Mouse (Mus musculus): ENCODE data around the gene Trappc6a.
"Not testable (repeated sequence)": the region's sequence is repeated elsewhere in the genome, so short reads cannot be mapped to it uniquely, and the experiment has no call there.

Gene Trappc6a

DNA sequence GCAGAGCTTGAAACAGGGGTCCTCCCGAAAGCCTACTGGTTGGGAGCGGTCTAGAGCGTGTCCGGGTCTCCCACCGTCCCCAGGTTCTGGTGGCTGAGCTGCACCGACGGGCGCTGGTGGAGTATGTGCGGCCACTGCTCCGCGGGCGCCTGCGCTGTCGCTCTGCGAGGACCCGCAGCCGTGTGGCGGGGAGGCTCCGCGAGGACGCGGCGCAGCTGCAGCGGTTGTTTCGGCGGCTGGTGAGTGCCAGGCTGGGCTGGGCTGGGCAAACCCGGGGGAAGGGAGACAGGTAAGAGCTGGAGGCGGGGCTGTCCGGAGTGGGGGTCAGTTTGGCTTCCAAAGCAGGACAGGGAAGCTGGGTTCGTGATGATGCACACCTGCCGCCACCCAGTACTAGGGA is 18.7 kb upstream of the Trappc6a start:
- in situ Hi-C loops (cut with MboI, MseI): no loop called here

DNA sequence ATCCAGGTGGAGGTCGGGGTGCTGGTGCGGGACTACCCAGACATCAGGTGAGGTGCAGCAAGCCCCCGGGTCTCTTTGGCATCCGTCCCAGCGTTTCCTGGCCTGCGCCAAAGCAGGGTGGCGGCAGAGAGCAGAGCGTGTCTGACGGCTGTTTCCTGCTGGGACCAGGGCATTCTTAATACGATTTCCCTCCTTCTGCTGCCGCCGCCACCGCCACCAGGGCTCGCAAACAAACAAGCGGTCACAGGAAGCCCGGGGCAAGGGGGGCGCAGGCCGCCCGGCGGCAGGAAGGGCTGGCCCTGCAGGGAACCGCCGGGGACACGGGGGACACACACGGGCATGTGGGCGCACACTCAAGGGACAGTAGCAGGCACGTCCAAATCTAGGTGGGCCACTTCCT is 16.5 kb upstream of the Trappc6a start:
- in situ Hi-C loops (cut with MboI, MseI): no loop called here

GRCm38 (mm10) chr7:19494751-19495474 is 13.3 kb upstream of the Trappc6a start:
- in situ Hi-C loops (cut with MboI, MseI): no loop called here

DNA sequence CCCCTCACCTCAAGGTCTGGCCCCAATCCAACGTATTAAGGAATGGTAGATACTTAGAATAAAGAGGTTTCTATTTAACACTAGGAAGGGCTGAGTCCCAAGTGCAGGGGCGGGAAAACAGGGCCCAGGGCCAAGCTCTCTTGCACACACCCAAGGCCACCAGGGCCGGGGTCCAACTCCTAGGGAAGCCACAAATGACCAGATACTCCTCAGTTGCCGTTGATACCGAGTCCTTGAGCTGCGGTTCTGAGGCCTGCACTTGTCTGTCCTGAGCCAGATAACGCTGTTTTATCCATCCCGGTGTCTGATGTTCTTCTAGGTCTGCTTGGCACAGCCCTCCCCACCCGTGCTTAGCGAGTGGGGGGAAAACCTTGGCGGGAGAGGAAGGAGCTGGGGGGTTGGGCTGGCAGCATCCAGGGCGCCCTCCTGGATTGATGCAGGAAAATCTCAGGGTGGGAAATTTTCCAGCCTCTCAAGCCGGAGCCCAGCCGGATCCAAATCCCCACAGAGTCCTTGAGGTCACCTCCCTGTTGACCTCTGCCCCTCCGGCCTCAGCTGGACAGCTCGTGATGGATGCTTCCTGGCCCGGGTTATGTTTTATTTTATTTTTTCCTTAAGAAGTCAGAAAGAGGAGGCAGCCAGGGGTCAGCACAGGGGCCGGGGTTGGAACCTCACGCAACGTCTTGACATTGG is 12.5 kb upstream of the Trappc6a start:
- in situ Hi-C loops (cut with MboI, MseI): no loop called here

- in situ Hi-C loops (cut with MboI, MseI): no loop called here
Observed at GRCm38 (mm10) chr7:19496214-19496555, 12.0 kb upstream of the Trappc6a start.

DNA sequence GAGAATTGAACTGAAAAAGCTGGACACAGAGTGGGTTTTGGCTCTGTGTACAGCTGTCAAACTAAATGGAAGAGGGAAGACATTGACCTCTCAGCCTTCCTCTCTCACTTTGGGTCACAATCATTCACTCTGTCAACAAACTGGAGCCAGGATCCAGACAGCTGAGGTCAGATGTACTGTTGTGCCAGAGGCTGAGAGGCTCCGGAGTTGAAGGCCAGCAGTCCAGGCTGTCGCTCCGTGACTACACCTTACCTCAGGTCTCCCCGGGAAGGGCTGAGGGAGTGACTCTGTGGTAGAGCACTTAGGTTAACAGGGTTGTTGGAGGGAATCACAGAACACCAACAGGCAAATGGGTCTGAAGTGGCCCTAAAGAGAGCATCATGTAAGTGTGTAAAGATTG is 9.9 kb upstream of the Trappc6a start:
- in situ Hi-C loops (cut with MboI, MseI): no loop called here

GRCm38 (mm10) chr7:19500420-19501363 is 7.5 kb upstream of the Trappc6a start:
- in situ Hi-C loops (cut with MboI, MseI): no loop called here

GRCm38 (mm10) chr7:19501658-19502057 is 6.5 kb upstream of the Trappc6a start:
- in situ Hi-C loops (cut with MboI, MseI): no loop called here

- in situ Hi-C loops (cut with MboI, MseI): no loop called here
Observed at GRCm38 (mm10) chr7:19503481-19504068, 4.6 kb upstream of the Trappc6a start.

GRCm38 (mm10) chr7:19506326-19506725 is 1.9 kb upstream of the Trappc6a start:
- in situ Hi-C loops (cut with MboI, MseI): no loop called here

DNA sequence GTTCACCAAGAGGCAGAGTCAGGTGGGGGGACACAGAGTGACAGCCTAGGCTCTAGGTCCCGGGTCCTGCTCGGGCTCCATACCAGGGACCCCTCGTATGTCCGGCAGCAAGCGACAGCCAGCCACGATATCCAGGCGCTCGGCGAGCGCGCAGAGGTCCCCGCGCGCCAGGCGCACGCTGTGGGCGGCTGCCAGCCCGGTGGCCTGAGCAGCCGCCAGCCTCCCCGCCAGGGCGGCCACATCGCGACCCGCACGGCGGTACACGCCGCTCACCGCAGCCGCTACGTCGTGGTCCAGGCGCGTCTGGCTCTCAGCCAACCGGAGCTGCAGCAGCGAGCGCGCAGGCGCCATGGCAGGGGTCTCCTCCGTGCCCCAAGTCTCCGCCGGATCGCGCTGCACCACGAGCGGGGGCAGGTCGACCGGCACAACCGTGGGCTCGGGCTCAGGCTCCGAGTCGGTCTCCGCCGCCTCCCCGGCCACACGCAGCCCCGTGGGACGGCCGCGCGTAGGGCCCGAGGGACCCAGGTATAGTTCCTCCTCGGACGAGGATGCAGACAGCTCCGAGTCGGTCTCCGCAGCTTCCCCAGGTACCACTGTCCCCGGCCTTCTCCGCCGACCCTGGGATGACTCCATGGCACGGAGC is 1.1 kb upstream of the Trappc6a start:
- in situ Hi-C loops (cut with MboI, MseI): no loop called here

DNA sequence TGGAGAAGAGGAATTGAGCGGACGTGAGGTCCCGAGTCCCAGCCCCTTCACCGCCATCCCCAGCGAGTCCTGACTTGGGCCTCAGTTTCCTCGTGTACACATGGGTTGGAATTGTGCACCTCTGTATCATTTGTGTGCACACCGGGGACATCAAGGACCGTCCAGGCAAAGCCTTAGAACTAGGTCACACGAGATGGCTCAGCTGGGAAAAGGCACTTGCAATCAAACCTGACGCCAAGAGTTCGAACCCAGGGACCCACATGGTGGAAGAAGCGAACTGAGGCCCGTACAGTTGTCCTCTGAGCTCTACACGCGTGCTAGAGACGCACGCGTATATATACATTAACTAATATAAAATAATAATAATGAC is 598 bp upstream of the Trappc6a start:
- in situ Hi-C loops (cut with MboI, MseI): no loop called here

GRCm38 (mm10) chr7:19508924-19509568 is 851 bp downstream of the Trappc6a start:
- in situ Hi-C loops (cut with MboI, MseI): no loop called here

- in situ Hi-C loops (cut with MboI, MseI): no loop called here
Observed at GRCm38 (mm10) chr7:19509786-19510185, 1.6 kb downstream of the Trappc6a start.

- in situ Hi-C loops (cut with MboI, MseI): not testable (repeated sequence)
Observed at GRCm38 (mm10) chr7:19511934-19512333, 3.7 kb downstream of the Trappc6a start.

DNA sequence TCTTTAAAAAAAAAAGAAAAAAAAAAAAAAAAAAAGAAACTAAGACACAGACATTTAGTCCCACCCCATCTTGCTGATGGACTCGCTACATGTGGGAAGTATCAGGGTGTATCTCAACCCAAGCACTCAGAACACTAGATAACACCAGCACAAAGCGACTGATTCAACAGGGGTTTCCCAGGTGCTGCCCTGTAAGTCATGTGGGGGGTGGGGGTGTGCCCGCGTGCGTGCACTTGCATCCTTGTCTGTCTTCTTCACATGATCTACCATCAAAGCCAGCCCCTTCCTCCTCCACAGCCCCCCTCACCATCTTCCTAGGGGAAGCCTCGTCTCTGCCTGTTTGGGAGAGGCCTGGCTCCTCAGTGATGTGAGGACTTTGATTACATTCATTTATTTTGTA is 4.2 kb downstream of the Trappc6a start:
- in situ Hi-C loops (cut with MboI, MseI): no loop called here

DNA sequence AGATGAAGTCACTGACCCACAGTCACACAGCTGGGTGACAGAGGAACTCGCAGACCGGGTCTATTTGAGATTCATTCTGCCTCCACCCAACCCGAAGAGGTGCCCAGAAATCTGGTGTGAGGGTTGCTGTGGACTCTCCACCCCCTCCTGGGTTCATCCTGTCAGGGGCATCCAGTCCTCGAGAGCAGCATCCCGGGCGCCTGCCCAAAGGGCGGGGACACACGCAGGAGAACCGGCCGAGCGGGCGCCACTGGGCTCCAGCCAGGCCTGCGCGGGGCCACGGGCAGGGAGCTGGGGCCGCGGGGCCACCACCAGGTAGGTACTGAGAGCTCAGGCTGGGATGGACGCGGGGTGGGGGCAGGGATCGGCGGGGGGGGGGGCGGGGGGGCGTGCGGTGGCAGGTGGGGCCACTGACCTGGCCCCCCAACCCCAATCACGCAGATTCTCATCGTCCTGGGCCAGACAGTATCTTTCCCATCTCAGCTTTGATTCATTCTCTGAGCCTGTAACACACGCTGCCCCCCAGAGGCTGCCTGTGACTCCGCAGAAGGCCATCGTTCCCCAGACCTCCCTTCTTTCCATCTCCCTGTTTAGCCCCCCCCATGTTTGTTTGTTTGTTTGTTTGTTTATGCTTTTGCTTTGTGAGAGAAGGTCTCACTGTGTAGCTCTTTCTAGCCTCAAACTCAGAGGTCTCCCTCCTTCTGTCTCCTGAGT is 9.6 kb downstream of the Trappc6a start, which contains the start of gene Nkpd1:
Gene Nkpd1 (plus strand): TSS at position 187 of the 714 bp plus-strand sequence.
- in situ Hi-C loops (cut with MboI, MseI): no loop called here

DNA sequence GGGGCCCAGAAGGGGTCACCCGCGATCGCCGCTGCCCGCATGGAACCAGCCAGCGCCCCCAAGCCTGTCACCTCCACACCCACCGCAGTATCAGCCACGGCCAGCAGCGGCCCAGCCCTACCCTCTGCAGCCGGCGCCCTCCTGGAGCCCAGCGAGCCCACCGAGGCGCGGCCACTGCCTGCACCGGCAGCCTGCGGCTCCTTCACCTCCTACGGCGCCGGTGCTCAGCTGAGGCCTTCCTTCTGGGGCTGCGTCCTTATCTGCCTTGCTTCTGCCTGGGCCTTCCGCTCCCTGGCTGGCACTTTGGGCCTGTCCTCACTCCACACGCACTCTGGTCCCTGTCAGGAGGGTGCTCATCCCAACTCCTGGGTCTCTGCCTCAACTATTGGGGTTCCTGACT is 11.8 kb downstream of the Trappc6a start:
- in situ Hi-C loops (cut with MboI, MseI): no loop called here

DNA sequence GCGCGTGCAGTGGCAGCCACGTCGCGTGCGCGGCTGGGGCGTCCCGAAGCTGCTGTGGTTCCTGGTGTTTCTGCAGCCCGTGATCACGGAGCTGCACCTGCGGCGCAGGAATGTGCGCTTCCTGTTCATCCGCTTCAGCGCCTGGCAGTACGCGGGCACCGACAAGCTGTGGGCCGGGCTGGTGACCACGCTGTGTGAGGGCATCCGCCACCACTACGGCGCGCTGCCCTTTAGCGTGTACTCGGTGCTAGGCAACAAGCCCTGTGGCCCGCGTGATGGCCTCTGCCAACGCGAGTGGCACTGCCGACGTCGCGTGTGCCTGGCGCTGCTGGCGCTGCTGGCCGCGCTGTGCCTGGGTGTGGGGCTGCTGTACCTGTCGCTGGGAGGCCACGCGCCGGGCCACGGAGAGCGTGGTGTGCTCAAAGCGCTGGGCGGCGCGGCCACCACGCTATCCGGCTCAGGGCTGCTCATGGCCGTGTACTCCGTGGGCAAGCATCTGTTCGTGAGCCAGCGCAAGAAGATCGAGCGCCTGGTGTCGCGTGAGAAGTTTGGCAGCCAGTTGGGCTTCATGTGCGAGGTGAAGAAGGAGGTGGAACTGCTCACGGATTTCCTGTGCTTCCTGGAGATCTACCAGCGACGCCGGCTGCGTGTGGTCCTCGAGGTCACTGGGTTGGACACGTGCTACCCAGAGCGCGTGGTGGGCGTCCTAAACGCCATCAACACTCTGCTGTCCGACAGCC is 15.0 kb downstream of the Trappc6a start:
- in situ Hi-C loops (cut with MboI, MseI): no loop called here

Measured in T-helper 17 cell (primary cell).